8 mouse cellular contexts compared by ENCODE assay signal in the genomic region with DNA sequence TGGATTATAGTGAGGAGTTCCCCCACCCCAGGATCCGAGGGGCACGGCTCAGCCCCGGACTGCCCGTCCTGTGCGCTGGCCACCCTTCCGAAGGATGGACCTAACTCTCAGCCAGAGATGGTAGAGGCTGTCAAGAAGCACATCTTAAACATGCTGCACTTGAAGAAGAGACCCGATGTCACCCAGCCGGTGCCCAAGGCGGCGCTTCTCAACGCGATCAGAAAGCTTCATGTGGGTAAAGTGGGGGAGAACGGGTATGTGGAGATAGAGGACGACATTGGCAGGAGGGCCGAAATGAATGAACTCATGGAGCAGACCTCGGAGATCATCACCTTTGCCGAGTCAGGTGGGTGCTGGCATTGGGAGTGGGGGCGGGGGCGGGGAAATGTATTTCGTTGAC. TPM values are rescaled to one million over a fixed set of nuclear protein-coding genes. Genes with fewer than 3 reads are reported as not detected.
DNase-seq lines count a peak whose midpoint lies in the region; ATAC-seq and TF ChIP-seq lines count a peak whose summit lies in the region.

No protein-coding gene starts in this region.

- no peaks in the 10 kb centered on the region for H3K9me3 ChIP-seq in lung, embryonic 16.5 days (ENCODE audit: control insufficient read depth, low read length)
- no peaks in the 10 kb centered on the region for H3K9me3 ChIP-seq in forebrain, embryonic 10.5 days
- H3K9me3 ChIP-seq in limb, embryonic 12.5 days, result no peaks in the 10 kb centered on the region

- no peak overlapping the region for H3K27ac ChIP-seq in lung, embryonic 16.5 days (ENCODE audit: low read length)
- no peak overlapping the region for H3K27ac ChIP-seq in forebrain, embryonic 10.5 days
- H3K27ac ChIP-seq in limb, embryonic 12.5 days, result no peak overlapping the region
- 0 out of 2 replicates have a peak overlapping the region, but pooled peaks have one; percentile 28 for H3K27ac ChIP-seq in olfactory bulb, adult 2 months (ENCODE audit: insufficient read depth, low read depth, low read length)

- WGBS in lung, embryonic 16.5 days, result under 1% methylated on average over 20 of the region's 20 CpGs
- under 1% methylated on average over 20 of the region's 20 CpGs for WGBS in forebrain, embryonic 10.5 days
- under 1% methylated on average over 20 of the region's 20 CpGs for WGBS in limb, embryonic 12.5 days
- WGBS in olfactory bulb, adult 2 months, result 3% methylated on average over 20 of the region's 20 CpGs

- no peak for DNase-seq in lung, postnatal 36 days
- DNase-seq in forebrain, embryonic 10.5 days (ENCODE audit: extremely low spot score, low spot score), result peak; percentile 22
- DNase-seq in cerebellum, adult 18-20 months, result no peak
- DNase-seq in thymus, postnatal 14 days, result no peak
- no peak for DNase-seq in cerebellum, adult 11 months

- no peak for TF ChIP-seq CTCF in olfactory bulb, adult 2 months (IDR thresholded peaks at IDR 0.05; ENCODE audit: insufficient read depth, low read depth, low read length)

- H3K4me1 ChIP-seq in lung, embryonic 16.5 days (replicated peaks; ENCODE audit: control insufficient read depth, insufficient read depth, low read length), result peaks cover 6% of the 10 kb centered on the region
- H3K4me1 ChIP-seq in forebrain, embryonic 10.5 days, result peaks cover 26% of the 10 kb centered on the region
- peaks cover 28% of the 10 kb centered on the region for H3K4me1 ChIP-seq in limb, embryonic 12.5 days (replicated peaks)
- peaks cover 11% of the 10 kb centered on the region; the same call in 1 of the 2 replicates for H3K4me1 ChIP-seq in olfactory bulb, adult 2 months (ENCODE audit: control insufficient read depth, insufficient read depth, low read length)

- ATAC-seq in lung, embryonic 16.5 days (ENCODE audit: low read depth), result peak; percentile 6; the same call in 1 of the 2 replicates
- ATAC-seq in limb, embryonic 12.5 days (ENCODE audit: insufficient number of reproducible peaks, insufficient read depth, low FRiP score, low TSS enrichment, low read depth), result no peak

- H3K27me3 ChIP-seq in lung, embryonic 16.5 days (ENCODE audit: control insufficient read depth, insufficient read depth, low read depth, low read length), result no peaks in the 10 kb centered on the region
- H3K27me3 ChIP-seq in forebrain, embryonic 10.5 days (ENCODE audit: poor library complexity, severe bottlenecking), result peaks cover 76% of the 10 kb centered on the region
- H3K27me3 ChIP-seq in limb, embryonic 12.5 days, result peaks cover 27% of the 10 kb centered on the region

- peak overlapping the region; percentile 52 for H3K4me3 ChIP-seq in lung, embryonic 16.5 days (ENCODE audit: low read length)
- peak overlapping the region; percentile 53 for H3K4me3 ChIP-seq in forebrain, embryonic 10.5 days
- peak overlapping the region; percentile 47 for H3K4me3 ChIP-seq in limb, embryonic 12.5 days (replicated peaks)
- H3K4me3 ChIP-seq in olfactory bulb, adult 2 months (ENCODE audit: insufficient read depth, low read depth, low read length), result peak overlapping the region; percentile 54

- H3K4me2 ChIP-seq in lung, embryonic 16.5 days (ENCODE audit: low read depth, low read length), result peak overlapping the region; percentile 82
- H3K4me2 ChIP-seq in limb, embryonic 12.5 days, result peak overlapping the region; percentile 76

- no peaks in the 10 kb centered on the region for H3K36me3 ChIP-seq in lung, embryonic 16.5 days (ENCODE audit: control insufficient read depth, insufficient read depth, low read length)
- no peaks in the 10 kb centered on the region for H3K36me3 ChIP-seq in forebrain, embryonic 10.5 days (replicated peaks)
- H3K36me3 ChIP-seq in limb, embryonic 12.5 days, result no peaks in the 10 kb centered on the region

- peak overlapping the region; percentile 62 for H3K9ac ChIP-seq in lung, embryonic 16.5 days (ENCODE audit: low read length)
- H3K9ac ChIP-seq in limb, embryonic 12.5 days (replicated peaks), result peak overlapping the region; percentile 54

- TF ChIP-seq POLR2A in olfactory bulb, adult 2 months (IDR thresholded peaks at IDR 0.05; ENCODE audit: insufficient read depth, low read depth, low read length), result no peak

RNA-seq across cellular contexts. Expression of gene Inhba, which starts 5.7 kb away (rescaled TPM):
- polyA plus RNA-seq in lung, embryonic 16.5 days (2015; fragmentation: Nextera tagmentation; extraction: Ambion mirVana), result 4.2 and 4.3 TPM in 2 replicates
- polyA plus RNA-seq in forebrain, embryonic 10.5 days (2016; fragmentation: Nextera tagmentation; extraction: Ambion mirVana), result 0.26 and 0.27 TPM in 2 replicates
- 9.0 and 10.0 TPM in 2 replicates for polyA plus RNA-seq in limb, embryonic 12.5 days (2016; fragmentation: Nextera tagmentation; extraction: Ambion mirVana)
- polyA plus RNA-seq in olfactory bulb, adult 2 months (2012; ENCODE audit: insufficient read depth, insufficient read length, low replicate concordance, missing spikeins), result not detected in 2 replicates
